Mouse (Mus musculus) bone marrow, adult 2 months (tissue): Measurements from ENCODE around the gene Cdc6.

Experiments used
- CTCF ChIP-seq: fragments of 200-500 bp; IDR thresholded peaks from 2 replicates; pipeline ENCODE4 v1.5.1; 2011; ENCODE audit warnings: low read length, control low read depth; ENCODE audit not compliant: control insufficient read depth, insufficient read depth
- POLR2A ChIP-seq: fragments of 200-500 bp; IDR thresholded peaks from 2 replicates; pipeline ENCODE4 v1.6.1; 2011; ENCODE audit warnings: low read depth, mild to moderate bottlenecking, control low read depth, low read length, borderline replicate concordance; ENCODE audit not compliant: control insufficient read depth

DNA sequence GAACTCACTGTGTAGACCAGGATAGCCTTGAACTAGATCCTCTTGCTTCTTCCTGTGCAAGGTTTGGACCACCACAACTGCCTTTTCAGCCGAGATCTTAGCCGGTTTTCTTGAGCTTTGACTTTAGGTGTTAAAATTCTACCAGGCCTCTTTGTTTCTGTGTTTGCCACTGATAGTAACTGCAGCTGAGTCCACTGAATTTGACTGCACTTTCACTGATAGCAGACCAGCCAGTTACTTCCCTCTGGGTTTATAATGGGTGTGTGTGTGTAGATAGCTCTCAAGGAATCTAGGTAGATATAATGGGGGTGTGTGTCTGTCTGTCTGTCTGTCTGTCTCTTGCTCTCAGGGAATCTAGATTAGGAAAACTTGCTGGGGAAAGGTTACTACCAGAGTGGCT lies 3.0 kb upstream of the Cdc6 start:
- no peak for TF ChIP-seq CTCF
- TF ChIP-seq POLR2A = no peak
